Mouse (Mus musculus) limb, embryonic 14.5 days (tissue): Measurements from ENCODE around the gene Ift88. TPM values are rescaled to one million over a fixed set of nuclear protein-coding genes. Genes with fewer than 3 reads are reported as not detected.

Experiments
- ATAC-seq: fragments of 200-750 bp; cut with Nextera tagmentation; 2 replicates; pipeline ENCODE4 v1.8.0; 2017; ENCODE audit warnings: low read depth, moderate number of reproducible peaks, moderate TSS enrichment; ENCODE audit not compliant: low FRiP score
- DNase-seq: peaks from one replicate; pipeline ENCODE4 v3.0.0-alpha.2; 2015; ENCODE audit warnings: low spot score
- H3K27ac ChIP-seq: fragments of 300-500 bp; sonication (generic); replicated peaks from 2 replicates; pipeline ENCODE4 v1.5.1; 2014; ENCODE audit warnings: low read depth, mild to moderate bottlenecking, low read length, moderate library complexity, mixed read lengths
- H3K27me3 ChIP-seq: fragments of 300-500 bp; sonication (generic); 2 replicates; pipeline ENCODE4 v1.6.1; 2014; ENCODE audit warnings: low read length, mixed read lengths; ENCODE audit not compliant: control insufficient read depth, insufficient read depth
- H3K36me3 ChIP-seq: fragments of 300-500 bp; sonication (generic); 2 replicates; pipeline ENCODE4 v1.6.1; 2014; ENCODE audit warnings: mild to moderate bottlenecking, low read length, moderate library complexity, mixed read lengths; ENCODE audit not compliant: control insufficient read depth, insufficient read depth
- H3K4me1 ChIP-seq: fragments of 300-500 bp; sonication (generic); 2 replicates; pipeline ENCODE4 v1.6.1; 2014; ENCODE audit warnings: antibody characterized with exemption, low read length, mixed read lengths; ENCODE audit not compliant: control insufficient read depth, insufficient read depth
- H3K4me2 ChIP-seq: fragments of 300-500 bp; sonication (generic); replicated peaks from 2 replicates; pipeline ENCODE4 v1.6.1; 2014; ENCODE audit warnings: low read depth, mild to moderate bottlenecking, low read length, moderate library complexity; ENCODE audit not compliant: severe bottlenecking
- H3K4me3 ChIP-seq: fragments of 300-500 bp; sonication (generic); replicated peaks from 2 replicates; pipeline ENCODE4 v1.5.1; 2014; ENCODE audit warnings: low read length
- H3K9ac ChIP-seq: fragments of 300-500 bp; sonication (generic); 2 replicates; pipeline ENCODE4 v1.6.1; 2014; ENCODE audit warnings: mild to moderate bottlenecking, low read depth, low read length, moderate library complexity; ENCODE audit not compliant: severe bottlenecking
- H3K9me3 ChIP-seq: fragments of 300-500 bp; sonication (generic); 2 replicates; pipeline ENCODE4 v1.6.1; 2016; ENCODE audit warnings: low read length; ENCODE audit not compliant: control insufficient read depth
- POLR2A ChIP-seq: fragments of 200-500 bp; IDR thresholded peaks from 2 replicates; pipeline ENCODE4 v1.8.0; 2012; ENCODE audit warnings: inconsistent platforms, mild to moderate bottlenecking, moderate library complexity, borderline replicate concordance; ENCODE audit not compliant: insufficient read depth, insufficient read length; ENCODE audit errors: extremely low read depth
- WGBS: fragments of 180-500 bp; shearing (Covaris S2); extraction: QIAGEN DNeasy Blood & Tissue Kit; methylation state at CpG from one replicate; pipeline ENCODE4 v1.1.7; 2014; 5-methylcytosine and 5-hydroxymethylcytosine counted together
- polyA plus RNA-seq, 2 experiments: library from polyadenylated mRNA; depleted of rRNA in 1 of 2; stranded (reverse) in 1 of 2; unstranded in 1 of 2; fragments of >200 nt; fragmentation: Nextera tagmentation in 1 of 2; extraction: Ambion mirVana in 1 of 2; gene quantifications; 2 replicates each; pipeline versions ENCODE4 v1.2.1 to v1.2.3; 2012 to 2014

Ift88 gene
- polyA plus RNA-seq, 2 experiments = 18.0 to 23.9 TPM

GRCm38 (mm10) chr14:57545526-57545925, 121.7 kb downstream of the Ift88 start:
- no peak for ATAC-seq

GRCm38 (mm10) chr14:57546131-57546530, 122.3 kb downstream of the Ift88 start:
- peak overlapping the region; percentile 40 for H3K27ac ChIP-seq
- no peak for TF ChIP-seq POLR2A
- ATAC-seq = no peak
- no peak for DNase-seq
- no peak overlapping the region for H3K4me2 ChIP-seq
- no peak overlapping the region for H3K9ac ChIP-seq
- peaks cover 15% of the 10 kb centered on the region for H3K4me1 ChIP-seq
- peaks cover 20% of the 10 kb centered on the region for H3K36me3 ChIP-seq
- H3K9me3 ChIP-seq = no peaks in the 10 kb centered on the region
- H3K4me3 ChIP-seq = no peak overlapping the region
- no peaks in the 10 kb centered on the region for H3K27me3 ChIP-seq
- 66% methylated on average over 8 of the region's 8 CpGs for WGBS

More at GRCm38 (mm10) chr14:57545526-57545925, 121.7 kb downstream of the Ift88 start:
- Histone ChIP-seq H3K27ac (no peak overlapping the region), H3K4me2 (no peak overlapping the region), H3K27me3 (no peaks in the 10 kb centered on the region), H3K36me3 (peaks cover 20% of the 10 kb centered on the region), H3K4me3 (no peak overlapping the region), H3K9ac (no peak overlapping the region), H3K4me1 (peaks cover 15% of the 10 kb centered on the region), H3K9me3 (no peaks in the 10 kb centered on the region)
- no peak for TF ChIP-seq POLR2A
- DNase-seq = no peak
- WGBS = 84% methylated on average over 17 of the region's 17 CpGs

GRCm38 (mm10) chr14:57546557-57547021, 122.7 kb downstream of the Ift88 start:
- ATAC-seq = peak; percentile 90
- peak overlapping the region; percentile 40 for H3K27ac ChIP-seq
- 3% methylated on average over 13 of the region's 13 CpGs for WGBS
- no peak overlapping the region for H3K9ac ChIP-seq
- H3K36me3 ChIP-seq = peaks cover 20% of the 10 kb centered on the region
- DNase-seq = peak; percentile 84
- H3K4me3 ChIP-seq = no peak overlapping the region
- TF ChIP-seq POLR2A = no peak
- H3K4me2 ChIP-seq = 0 out of 2 replicates have a peak overlapping the region, but pooled peaks have one; percentile 6
- H3K9me3 ChIP-seq = no peaks in the 10 kb centered on the region
- peaks cover 15% of the 10 kb centered on the region for H3K4me1 ChIP-seq
- H3K27me3 ChIP-seq = no peaks in the 10 kb centered on the region

DNA sequence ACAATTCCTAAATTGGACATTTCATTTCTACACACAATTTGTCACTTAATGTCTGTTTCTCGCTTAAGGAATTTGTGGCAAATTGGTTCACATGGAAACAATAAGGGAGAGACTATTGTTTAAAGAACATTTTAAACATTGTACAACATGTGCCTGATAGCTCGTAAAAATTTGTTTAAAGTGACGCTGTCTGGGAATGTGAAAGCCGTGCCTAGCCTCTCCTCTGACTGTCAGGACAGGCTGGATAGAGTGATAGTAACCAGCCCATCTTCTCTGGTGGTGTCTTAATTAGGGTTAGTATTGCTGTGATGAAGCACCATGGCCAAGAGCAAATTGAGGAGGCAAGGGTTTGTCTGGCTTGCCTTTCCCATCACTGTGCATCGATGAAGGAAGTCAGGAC, 123.2 kb downstream of the Ift88 start:
- Histone ChIP-seq H3K36me3 (peaks cover 20% of the 10 kb centered on the region), H3K4me1 (peaks cover 15% of the 10 kb centered on the region), H3K4me2 (no peak overlapping the region), H3K9ac (no peak overlapping the region), H3K4me3 (no peak overlapping the region), H3K9me3 (no peaks in the 10 kb centered on the region), H3K27me3 (no peaks in the 10 kb centered on the region), H3K27ac (peak overlapping the region; percentile 52; the same call in 1 of the 2 replicates)
- ATAC-seq = no peak
- 38% methylated on average over 5 of the region's 5 CpGs for WGBS
- TF ChIP-seq POLR2A = no peak
- DNase-seq = no peak

DNA sequence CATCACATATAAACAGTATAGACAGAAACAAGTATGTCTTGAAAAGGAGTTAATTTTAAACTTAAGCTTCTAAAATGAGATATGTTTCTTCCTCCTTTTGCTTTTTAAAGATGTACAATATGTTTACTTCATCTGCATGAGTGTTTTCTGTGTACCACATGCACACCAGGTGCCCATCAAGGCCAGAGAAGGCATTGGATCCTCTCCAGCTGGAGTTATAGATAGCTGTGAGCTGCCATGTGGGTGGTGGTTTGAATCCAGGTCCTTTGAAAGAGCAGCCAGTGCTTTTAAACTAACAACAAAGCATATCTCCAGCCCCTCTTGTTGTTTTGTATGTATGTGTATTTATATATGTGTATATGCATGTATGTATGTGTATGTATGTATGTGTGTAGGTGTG, 129.1 kb downstream of the Ift88 start:
- Histone ChIP-seq H3K9ac (no peak overlapping the region), H3K27me3 (no peaks in the 10 kb centered on the region), H3K9me3 (no peaks in the 10 kb centered on the region), H3K4me2 (no peak overlapping the region), H3K4me1 (no peaks in the 10 kb centered on the region), H3K4me3 (no peak overlapping the region), H3K27ac (no peak overlapping the region), H3K36me3 (peaks cover 30% of the 10 kb centered on the region)
- DNase-seq (no peak), ATAC-seq (no peak)
- TF ChIP-seq POLR2A = no peak

DNA sequence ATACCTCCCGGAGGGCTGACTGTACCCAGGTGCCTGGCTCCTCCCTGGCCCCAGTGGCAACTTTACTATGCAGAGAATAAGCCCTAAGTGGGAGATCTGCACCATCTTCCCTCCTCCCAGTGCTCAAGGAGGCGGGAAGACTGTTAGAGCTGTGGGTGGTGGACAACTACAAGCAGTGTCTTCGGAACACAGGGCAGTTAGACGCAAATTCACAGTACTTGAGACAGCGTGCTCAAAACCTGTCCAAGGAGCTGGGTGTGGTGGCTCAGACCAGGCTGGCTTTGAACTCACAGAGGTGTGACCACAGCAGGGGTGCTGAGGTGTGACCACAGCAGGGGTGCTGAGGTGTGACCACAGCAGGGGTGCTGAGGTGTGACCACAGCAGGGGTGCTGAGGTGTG, 130.6 kb downstream of the Ift88 start:
- Histone ChIP-seq H3K36me3 (peaks cover 18% of the 10 kb centered on the region), H3K27ac (no peak overlapping the region), H3K27me3 (no peaks in the 10 kb centered on the region), H3K4me1 (no peaks in the 10 kb centered on the region), H3K9me3 (no peaks in the 10 kb centered on the region), H3K9ac (no peak overlapping the region), H3K4me3 (no peak overlapping the region), H3K4me2 (no peak overlapping the region)
- TF ChIP-seq POLR2A = no peak
- DNase-seq (no peak), ATAC-seq (no peak)
- 67% methylated on average over 5 of the region's 5 CpGs for WGBS
